Mouse (Mus musculus) urinary bladder, adult 18-20 months (tissue): ENCODE measurements around the gene Cldn7.

Experiments
- DNase-seq, 2 experiments: peaks; one replicate each; pipeline ENCODE4 v3.0.0; 2022; ENCODE audit warnings: low spot score in 2 of 2, mixed read lengths in 2 of 2

Gene Cldn7

GRCm38 (mm10) chr11:69990850-69991691, 26.5 kb downstream of the Cldn7 start, which contains the start of gene Gabarap:
Gene Gabarap, plus strand, starts transcription at chr11:69991143.
- DNase-seq, result peak; percentile 91 to 93

- no peak for DNase-seq
These were observed 27.1 kb downstream of the Cldn7 start for GRCm38 (mm10) chr11:69991711-69992110.

- DNase-seq, result no peak
These were observed 27.8 kb downstream of the Cldn7 start for GRCm38 (mm10) chr11:69992396-69992795.

- no peak for DNase-seq
These were observed 28.4 kb downstream of the Cldn7 start for GRCm38 (mm10) chr11:69992932-69993331.

GRCm38 (mm10) chr11:69994401-69995090, 30.0 kb downstream of the Cldn7 start:
- no peak for DNase-seq

- peak; percentile 87 to 98 for DNase-seq
These were observed 30.9 kb downstream of the Cldn7 start, which contains the start of gene Phf23 for GRCm38 (mm10) chr11:69995391-69995960. Gene Phf23, plus strand, starts transcription at chr11:69995777.

GRCm38 (mm10) chr11:69996161-69997061, 31.8 kb downstream of the Cldn7 start:
- DNase-seq, result peak in 1 of 2 experiments; percentile 56

GRCm38 (mm10) chr11:69997070-69997509, 32.5 kb downstream of the Cldn7 start:
- peak; percentile 85 to 88 for DNase-seq

GRCm38 (mm10) chr11:69998567-69999491, 34.2 kb downstream of the Cldn7 start:
- no peak for DNase-seq

- no peak for DNase-seq
These were observed 35.1 kb downstream of the Cldn7 start for GRCm38 (mm10) chr11:69999666-70000065.

GRCm38 (mm10) chr11:70000396-70000898, 35.9 kb downstream of the Cldn7 start, which contains the start of gene Dvl2:
Gene Dvl2, plus strand, starts transcription at chr11:70000595.
- peak; percentile 80 to 87 for DNase-seq

- no peak for DNase-seq
These were observed 36.6 kb downstream of the Cldn7 start for GRCm38 (mm10) chr11:70001159-70001558.

GRCm38 (mm10) chr11:70001865-70002264, 37.3 kb downstream of the Cldn7 start:
- no peak for DNase-seq

- DNase-seq, result no peak
These were observed 37.9 kb downstream of the Cldn7 start for GRCm38 (mm10) chr11:70002471-70002870.

- DNase-seq, result no peak
These were observed 40.9 kb downstream of the Cldn7 start for GRCm38 (mm10) chr11:70005521-70005920.

GRCm38 (mm10) chr11:70010033-70010432, 45.5 kb downstream of the Cldn7 start:
- no peak for DNase-seq

GRCm38 (mm10) chr11:70010548-70010947, 46.0 kb downstream of the Cldn7 start:
- no peak for DNase-seq

GRCm38 (mm10) chr11:70010961-70011360, 46.4 kb downstream of the Cldn7 start:
- no peak for DNase-seq

GRCm38 (mm10) chr11:70012931-70013330, 48.4 kb downstream of the Cldn7 start:
- DNase-seq, result no peak

- no peak for DNase-seq
These were observed 48.8 kb downstream of the Cldn7 start for GRCm38 (mm10) chr11:70013408-70013807.
